Mouse (Mus musculus): Measurements from ENCODE around the gene Mapk12. TPM values are rescaled to one million over a fixed set of nuclear protein-coding genes. Genes with fewer than 3 reads are reported as not detected.

Mapk12 gene
- total RNA-seq, 1 experiment from 2014 or later, result 6.9 TPM

GRCm38 (mm10) chr15:89143134-89143533 is 2.6 kb upstream of the Mapk12 start:
- ATAC-seq (ENCODE audit: extremely low read depth, insufficient number of reproducible peaks, low FRiP score, poor library complexity, severe bottlenecking), result no peak

GRCm38 (mm10) chr15:89141905-89142304 is 1.4 kb upstream of the Mapk12 start:
- ATAC-seq (ENCODE audit: extremely low read depth, insufficient number of reproducible peaks, low FRiP score, poor library complexity, severe bottlenecking), result no peak

- no peak for ATAC-seq (ENCODE audit: extremely low read depth, insufficient number of reproducible peaks, low FRiP score, poor library complexity, severe bottlenecking)
Measured at GRCm38 (mm10) chr15:89141443-89141842, 940 bp upstream of the Mapk12 start.

GRCm38 (mm10) chr15:89140048-89140658 is 350 bp downstream of the Mapk12 start:
- no peak for ATAC-seq (ENCODE audit: extremely low read depth, insufficient number of reproducible peaks, low FRiP score, poor library complexity, severe bottlenecking)

GRCm38 (mm10) chr15:89138531-89138930 is 2.0 kb downstream of the Mapk12 start:
- no peak for ATAC-seq (ENCODE audit: extremely low read depth, insufficient number of reproducible peaks, low FRiP score, poor library complexity, severe bottlenecking)

- ATAC-seq (ENCODE audit: extremely low read depth, insufficient number of reproducible peaks, low FRiP score, poor library complexity, severe bottlenecking), result no peak
Measured at GRCm38 (mm10) chr15:89138046-89138405, 2.5 kb downstream of the Mapk12 start.

- no peak for ATAC-seq (ENCODE audit: extremely low read depth, insufficient number of reproducible peaks, low FRiP score, poor library complexity, severe bottlenecking)
Measured at GRCm38 (mm10) chr15:89137378-89138045, 3.0 kb downstream of the Mapk12 start.

GRCm38 (mm10) chr15:89136461-89137155 is 3.9 kb downstream of the Mapk12 start:
- no peak for ATAC-seq (ENCODE audit: extremely low read depth, insufficient number of reproducible peaks, low FRiP score, poor library complexity, severe bottlenecking)

- peak; percentile 77 for ATAC-seq (ENCODE audit: extremely low read depth, insufficient number of reproducible peaks, low FRiP score, poor library complexity, severe bottlenecking)
Measured at GRCm38 (mm10) chr15:89131316-89131715, 9.2 kb downstream of the Mapk12 start.

- ATAC-seq (ENCODE audit: extremely low read depth, insufficient number of reproducible peaks, low FRiP score, poor library complexity, severe bottlenecking), result no peak
Measured at GRCm38 (mm10) chr15:89130245-89130644, 10.3 kb downstream of the Mapk12 start.

- peak; percentile 70 for ATAC-seq (ENCODE audit: extremely low read depth, insufficient number of reproducible peaks, low FRiP score, poor library complexity, severe bottlenecking)
Measured at GRCm38 (mm10) chr15:89128382-89129350, 11.8 kb downstream of the Mapk12 start, which contains the start of gene Hdac10. Gene Hdac10 (minus strand): TSS chr15:89128700.

- no peak for ATAC-seq (ENCODE audit: extremely low read depth, insufficient number of reproducible peaks, low FRiP score, poor library complexity, severe bottlenecking)
Measured at GRCm38 (mm10) chr15:89127364-89127940, 13.1 kb downstream of the Mapk12 start.

- no peak for ATAC-seq (ENCODE audit: extremely low read depth, insufficient number of reproducible peaks, low FRiP score, poor library complexity, severe bottlenecking)
Measured at GRCm38 (mm10) chr15:89126622-89127021, 13.9 kb downstream of the Mapk12 start.

- no peak for ATAC-seq (ENCODE audit: extremely low read depth, insufficient number of reproducible peaks, low FRiP score, poor library complexity, severe bottlenecking)
Measured at GRCm38 (mm10) chr15:89125351-89125750, 15.2 kb downstream of the Mapk12 start.

GRCm38 (mm10) chr15:89124312-89124711 is 16.2 kb downstream of the Mapk12 start:
- no peak for ATAC-seq (ENCODE audit: extremely low read depth, insufficient number of reproducible peaks, low FRiP score, poor library complexity, severe bottlenecking)

GRCm38 (mm10) chr15:89123595-89123994 is 16.9 kb downstream of the Mapk12 start:
- no peak for ATAC-seq (ENCODE audit: extremely low read depth, insufficient number of reproducible peaks, low FRiP score, poor library complexity, severe bottlenecking)

GRCm38 (mm10) chr15:89122649-89123366 is 17.7 kb downstream of the Mapk12 start, which contains the start of gene Tubgcp6:
Gene Tubgcp6 (minus strand): TSS chr15:89123112.
- ATAC-seq (ENCODE audit: extremely low read depth, insufficient number of reproducible peaks, low FRiP score, poor library complexity, severe bottlenecking), result peak; percentile 94

GRCm38 (mm10) chr15:89118007-89118406 is 22.5 kb downstream of the Mapk12 start:
- ATAC-seq (ENCODE audit: extremely low read depth, insufficient number of reproducible peaks, low FRiP score, poor library complexity, severe bottlenecking), result peak; percentile 51; the same call in 1 of the 2 replicates
